Mouse (Mus musculus) urinary bladder, adult 18-20 months (tissue): Measurements from ENCODE around the gene B4galt2.

Experiments
- DNase-seq, 2 experiments: peaks; one replicate each; pipeline ENCODE4 v3.0.0; 2022; ENCODE audit warnings: low spot score in 2 of 2, mixed read lengths in 2 of 2

The B4galt2 gene

GRCm38 (mm10) chr4:117870437-117870836 is 12.8 kb downstream of the B4galt2 start:
- DNase-seq, result no peak

DNA sequence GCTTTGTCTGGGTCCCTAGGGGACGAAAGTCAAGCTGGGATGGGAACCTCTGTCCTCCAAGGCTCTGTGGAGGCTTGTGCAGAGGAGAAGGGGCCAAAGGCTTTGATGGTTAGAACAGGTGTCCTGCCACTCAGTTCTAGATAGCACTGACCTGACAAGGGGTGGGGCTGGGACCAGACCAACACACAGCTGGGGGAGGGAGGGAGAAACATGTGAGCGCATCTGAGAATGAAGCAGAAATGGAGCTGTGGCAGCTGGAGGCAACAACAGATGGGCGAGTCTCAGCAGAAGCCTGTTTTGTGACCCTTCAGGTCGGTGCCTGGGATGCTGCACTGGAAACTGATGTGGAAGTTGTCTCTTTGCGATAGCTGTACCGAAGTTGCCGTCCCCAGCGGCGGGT is 14.0 kb downstream of the B4galt2 start:
- no peak for DNase-seq

DNA sequence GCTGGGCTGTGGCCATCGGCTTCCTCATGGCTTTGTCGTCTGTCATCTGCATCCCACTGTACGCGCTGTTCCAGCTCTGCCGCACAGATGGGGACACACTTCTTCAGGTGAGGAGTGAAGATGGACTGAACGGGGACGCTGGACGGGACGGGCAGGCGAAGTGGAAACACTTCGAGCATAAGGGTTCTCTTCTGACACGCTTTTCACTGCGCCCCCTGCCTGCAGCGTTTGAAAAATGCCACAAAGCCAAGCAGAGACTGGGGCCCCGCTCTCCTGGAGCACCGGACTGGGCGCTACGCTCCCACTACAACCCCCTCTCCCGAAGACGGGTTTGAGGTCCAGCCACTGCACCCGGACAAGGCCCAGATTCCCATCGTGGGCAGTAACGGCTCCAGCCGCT is 15.5 kb downstream of the B4galt2 start:
- peak in 1 of 2 experiments; percentile 28 for DNase-seq

DNA sequence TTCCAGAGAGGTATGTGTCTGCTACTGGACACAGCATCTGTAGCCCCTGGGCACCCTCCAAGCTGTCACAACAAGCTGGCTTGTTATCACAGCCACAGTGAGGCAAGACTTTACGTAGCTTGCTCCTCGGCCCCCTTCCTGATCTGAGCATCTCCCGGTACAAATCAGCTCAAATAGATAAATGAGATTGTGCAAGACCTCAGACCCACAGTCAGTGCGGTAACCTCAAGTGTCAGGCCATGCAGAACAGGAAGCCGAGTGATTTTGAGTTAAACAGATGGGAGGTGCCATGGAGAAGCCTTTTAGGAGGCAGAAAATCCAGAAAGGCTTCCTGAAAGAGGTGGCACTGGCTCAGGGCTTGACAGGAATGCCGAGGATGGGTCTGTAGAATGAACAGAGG is 16.3 kb downstream of the B4galt2 start:
- DNase-seq, result no peak

- DNase-seq, result peak in 1 of 2 experiments; percentile 46
Measured at GRCm38 (mm10) chr4:117866083-117866482, 17.2 kb downstream of the B4galt2 start.

DNA sequence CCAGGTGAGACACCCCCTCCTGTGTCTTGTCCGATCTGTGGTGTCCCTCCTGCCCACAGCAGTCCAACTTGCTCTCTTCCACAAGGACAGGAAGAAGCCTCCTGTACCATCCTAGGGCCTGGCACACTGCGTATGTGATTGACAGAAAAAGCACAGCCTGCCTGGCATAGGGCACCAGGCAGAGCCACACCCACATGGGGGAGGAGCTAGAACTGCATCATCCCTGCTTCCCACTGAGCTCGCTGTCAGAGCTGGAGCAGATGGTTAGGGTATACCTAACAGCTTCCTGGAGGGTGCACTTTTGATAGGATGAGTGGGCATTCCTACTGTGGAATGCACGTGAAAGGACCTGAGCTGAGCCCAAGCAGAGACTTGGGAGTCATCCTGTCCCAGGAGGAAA is 20.5 kb downstream of the B4galt2 start:
- DNase-seq, result no peak

DNA sequence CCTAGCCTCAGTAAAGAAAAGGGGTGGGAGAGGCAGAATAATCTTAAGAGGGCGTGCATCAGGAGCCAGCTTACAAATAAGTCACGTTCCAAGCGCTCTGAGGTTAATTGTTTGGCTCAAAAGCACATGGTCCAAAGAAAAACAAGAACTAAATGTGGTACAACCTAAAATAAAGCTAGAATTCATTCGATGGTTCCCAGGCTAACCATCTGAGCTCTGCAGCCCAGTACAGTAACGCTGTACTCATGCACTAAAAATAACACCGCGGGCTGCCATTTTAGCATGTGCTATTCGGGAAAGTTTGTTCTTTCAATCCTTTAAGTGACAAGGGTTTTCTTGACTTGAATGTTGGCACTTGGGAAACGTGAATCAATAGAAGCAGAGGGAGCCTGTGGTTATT is 22.7 kb downstream of the B4galt2 start:
- DNase-seq, result no peak

- peak; percentile 43 to 59 for DNase-seq
Measured at GRCm38 (mm10) chr4:117858794-117859193, 24.5 kb downstream of the B4galt2 start.

DNA sequence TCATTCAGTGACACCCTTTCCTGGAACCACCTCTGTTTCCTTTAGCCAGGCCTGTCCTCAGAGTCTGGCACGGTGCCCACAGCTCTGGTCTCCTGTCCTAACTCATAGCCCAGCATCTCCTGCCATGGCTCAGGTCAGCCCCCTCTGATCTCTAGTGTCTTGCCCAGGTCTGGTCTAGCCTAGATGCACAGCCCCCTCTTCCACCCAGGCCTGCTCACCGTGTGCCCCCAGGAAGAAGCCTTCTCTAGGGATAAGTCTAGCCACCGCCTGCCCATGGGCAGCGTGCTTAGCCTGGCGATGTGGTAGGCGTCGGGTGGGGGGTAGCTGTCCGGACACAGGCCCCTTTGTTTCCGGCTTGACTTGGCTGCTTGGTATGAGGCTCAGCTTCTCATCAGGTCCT is 28.1 kb downstream of the B4galt2 start:
- no peak for DNase-seq

GRCm38 (mm10) chr4:117852152-117852868 is 31.0 kb downstream of the B4galt2 start:
- no peak for DNase-seq

DNA sequence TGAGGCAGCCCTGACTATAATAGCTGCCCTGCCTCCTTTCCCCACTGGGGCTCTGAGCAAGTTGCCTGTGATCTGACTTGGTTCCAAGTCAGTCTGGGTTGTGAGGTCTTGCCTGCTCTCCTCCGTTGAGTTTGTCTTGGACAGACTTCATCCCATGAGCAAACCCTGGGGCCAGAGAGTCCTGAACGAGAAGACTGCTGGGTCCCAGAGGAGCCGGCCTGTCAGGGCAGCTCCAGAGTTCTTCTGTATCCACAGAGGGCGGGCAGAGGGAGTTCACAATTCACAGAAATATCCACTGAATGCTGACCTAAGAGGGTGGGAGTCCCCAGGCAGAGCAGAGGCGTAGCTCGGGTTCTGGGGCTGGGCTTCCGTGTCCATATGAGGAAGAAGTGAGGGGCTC is 32.4 kb downstream of the B4galt2 start:
- no peak for DNase-seq

DNA sequence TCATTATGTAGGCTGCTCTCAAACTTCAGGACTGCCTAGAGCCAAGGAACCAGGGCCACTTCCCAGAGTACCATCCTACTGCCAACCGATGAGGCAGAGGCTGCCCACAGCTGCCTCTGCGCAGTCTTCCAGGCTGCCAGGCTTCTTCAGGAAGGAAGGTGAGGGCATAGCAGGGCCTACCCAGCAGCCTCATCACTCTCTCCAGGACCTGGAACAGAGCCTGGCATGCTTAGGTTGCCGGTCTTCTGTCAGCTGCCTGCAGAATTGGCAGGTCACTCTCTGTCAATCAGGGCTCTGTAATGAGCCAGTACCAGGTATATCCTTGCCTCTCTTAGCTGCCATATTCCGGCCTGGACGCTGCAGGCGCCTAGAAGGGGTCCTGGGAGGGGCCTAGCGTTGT is 33.1 kb downstream of the B4galt2 start:
- no peak for DNase-seq

GRCm38 (mm10) chr4:117849506-117849905 is 33.8 kb downstream of the B4galt2 start:
- no peak for DNase-seq

DNA sequence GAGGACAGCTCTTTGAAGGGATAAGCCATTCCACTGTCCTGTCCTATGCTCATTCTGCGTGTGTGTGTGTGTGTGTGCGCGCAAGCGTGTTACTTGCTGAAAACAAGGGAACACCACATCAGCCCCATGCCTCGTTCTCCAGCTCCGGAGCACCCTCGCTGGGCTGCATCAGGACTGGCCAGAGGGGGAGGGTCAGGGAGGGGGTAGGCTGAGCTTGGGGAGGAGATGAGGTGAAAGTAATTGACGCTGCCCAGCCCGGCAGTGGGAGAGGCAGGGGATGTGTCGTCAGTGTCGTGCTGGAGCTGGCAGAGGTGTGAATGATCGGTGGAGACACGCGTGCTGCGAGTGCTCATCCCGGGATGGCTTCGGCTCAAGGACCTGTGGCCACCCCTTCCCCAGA is 34.2 kb downstream of the B4galt2 start:
- no peak for DNase-seq

GRCm38 (mm10) chr4:117847011-117847410 is 36.3 kb downstream of the B4galt2 start:
- no peak for DNase-seq

DNA sequence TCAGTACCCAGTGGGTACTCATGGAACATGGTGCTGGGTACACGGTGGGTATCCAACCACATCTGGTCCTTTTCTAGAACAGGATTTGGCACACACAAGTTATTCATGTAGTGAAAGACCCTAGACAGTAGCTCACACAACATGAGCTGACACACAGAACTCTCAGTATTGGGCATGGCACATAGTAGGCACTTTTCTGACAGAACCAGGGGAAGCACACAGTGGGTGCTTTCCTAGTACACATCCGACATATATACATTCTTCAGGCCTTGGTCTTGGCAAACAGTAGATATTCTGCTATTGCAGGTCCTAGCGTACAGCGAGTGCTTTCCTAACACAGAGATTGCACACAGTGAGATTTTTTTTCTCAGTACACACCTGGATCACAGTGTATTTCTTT is 37.0 kb downstream of the B4galt2 start:
- DNase-seq, result no peak

DNA sequence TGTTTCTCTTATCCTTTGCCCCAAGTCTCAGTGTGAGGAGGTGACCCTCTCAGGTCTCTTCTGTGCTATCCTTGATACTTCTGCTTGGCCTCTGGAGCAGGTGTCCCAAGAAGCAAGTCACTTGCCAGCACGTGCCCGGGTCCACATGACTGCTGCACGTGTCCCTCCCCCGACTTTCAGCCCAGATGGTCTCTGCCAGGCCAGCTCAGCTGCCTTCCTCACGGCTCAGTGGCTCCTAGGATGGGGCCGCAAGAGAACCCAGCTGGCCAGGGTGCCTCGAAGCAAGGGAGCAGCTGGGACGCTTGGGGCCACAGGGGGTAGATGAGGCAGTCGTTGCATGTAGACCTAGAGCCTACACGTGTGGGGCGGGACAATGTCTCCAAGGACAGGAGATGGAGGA is 38.0 kb downstream of the B4galt2 start:
- no peak for DNase-seq

- DNase-seq, result no peak
Measured at GRCm38 (mm10) chr4:117844467-117844866, 38.8 kb downstream of the B4galt2 start.

GRCm38 (mm10) chr4:117843101-117843500 is 40.2 kb downstream of the B4galt2 start:
- DNase-seq, result no peak

- DNase-seq, result peak in 1 of 2 experiments; percentile 46
Measured at GRCm38 (mm10) chr4:117841566-117841965, 41.7 kb downstream of the B4galt2 start.

DNA sequence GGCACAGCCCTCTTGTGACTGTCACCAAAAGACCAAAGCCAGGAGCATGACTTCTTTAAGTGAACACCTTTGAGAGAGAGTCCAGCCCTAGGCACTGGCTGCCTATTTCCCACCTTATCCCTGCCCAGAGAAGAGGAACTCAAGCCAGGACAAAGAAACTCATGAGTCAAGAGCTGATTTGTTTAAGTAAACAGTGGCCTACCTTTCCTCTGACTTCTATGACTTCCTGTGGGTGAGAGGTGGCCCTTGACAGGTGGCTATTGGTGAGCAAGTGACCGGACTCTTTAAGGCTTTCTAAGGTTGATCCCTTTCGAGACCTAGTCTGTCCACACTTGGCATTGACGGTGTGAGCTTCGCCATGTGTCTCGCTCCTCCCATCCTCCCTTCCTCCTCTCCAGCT is 42.5 kb downstream of the B4galt2 start:
- DNase-seq, result peak in 1 of 2 experiments; percentile 35

- DNase-seq, result no peak
Measured at GRCm38 (mm10) chr4:117839366-117839765, 43.9 kb downstream of the B4galt2 start.

GRCm38 (mm10) chr4:117837271-117837670 is 46.0 kb downstream of the B4galt2 start:
- no peak for DNase-seq

DNA sequence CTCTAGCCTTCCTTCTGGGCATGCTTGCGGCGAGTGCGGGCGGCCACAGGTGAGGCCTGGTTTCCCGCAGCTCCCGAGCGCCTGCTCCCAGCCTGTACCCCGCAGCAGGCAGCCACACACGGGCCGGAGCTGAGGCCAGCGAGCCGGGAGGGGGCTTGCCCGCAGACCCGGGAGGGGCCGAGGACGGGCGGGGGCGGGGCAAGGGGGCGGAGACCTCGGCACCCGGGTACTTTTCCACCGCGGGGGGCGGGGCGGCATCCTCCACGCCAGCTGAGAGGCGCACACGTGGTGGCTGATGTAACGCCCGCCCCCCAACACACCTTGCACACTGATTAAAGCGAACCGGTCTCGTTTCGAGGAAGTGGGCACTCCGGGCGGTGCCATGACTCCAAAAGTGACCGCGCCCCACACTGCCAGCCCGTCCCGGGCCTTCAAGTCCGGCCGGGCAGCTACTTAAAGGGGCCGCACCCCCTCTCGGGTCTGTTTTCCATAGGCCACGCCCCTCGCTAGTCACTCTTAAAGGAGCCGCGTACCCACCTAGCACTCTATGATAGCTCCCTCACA is 47.0 kb downstream of the B4galt2 start:
- peak; percentile 87 to 95 for DNase-seq
